Mouse (Mus musculus) T-helper 17 cell (primary cell): ENCODE measurements around the gene Mamdc4.
"Not testable (repeated sequence)": the region's sequence is repeated elsewhere in the genome, so short reads cannot be mapped to it uniquely, and the experiment has no call there.

ENCODE experiments used
- in situ Hi-C, 2 experiments: fragments of 300-600 bp; cut with MboI, MseI; formaldehyde crosslinking; loops; 1 replicate in 1 of 2; 2 replicates in 1 of 2; pipeline ENCODE4 v1.15.1; 2025; ENCODE audit warnings: high pct_unique_total_duplicates in 2 of 2

Gene Mamdc4

DNA sequence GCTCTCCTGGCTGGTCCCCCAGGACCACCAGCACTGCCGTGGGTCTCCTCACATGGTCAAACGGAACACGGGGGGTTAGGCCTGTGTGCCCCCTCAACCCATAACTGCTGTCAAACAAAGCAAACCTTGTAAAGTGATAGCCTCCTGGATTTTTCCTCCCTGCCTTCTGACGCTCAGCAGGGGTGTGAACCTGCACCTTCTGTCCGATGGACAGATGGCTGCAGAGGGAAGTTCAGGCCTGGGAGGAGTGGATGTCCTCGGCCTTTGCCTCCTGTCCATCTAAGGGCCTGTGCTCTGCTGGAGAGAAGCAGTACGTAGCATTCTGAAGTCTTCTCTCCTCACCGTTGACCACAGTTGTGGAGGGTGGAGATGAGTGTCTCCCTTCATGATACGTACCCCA lies 12.7 kb downstream of the Mamdc4 start:
- in situ Hi-C loops = no loop called here

- in situ Hi-C loops = no loop called here
Observed at GRCm38 (mm10) chr2:25560551-25560950, 14.1 kb downstream of the Mamdc4 start.

DNA sequence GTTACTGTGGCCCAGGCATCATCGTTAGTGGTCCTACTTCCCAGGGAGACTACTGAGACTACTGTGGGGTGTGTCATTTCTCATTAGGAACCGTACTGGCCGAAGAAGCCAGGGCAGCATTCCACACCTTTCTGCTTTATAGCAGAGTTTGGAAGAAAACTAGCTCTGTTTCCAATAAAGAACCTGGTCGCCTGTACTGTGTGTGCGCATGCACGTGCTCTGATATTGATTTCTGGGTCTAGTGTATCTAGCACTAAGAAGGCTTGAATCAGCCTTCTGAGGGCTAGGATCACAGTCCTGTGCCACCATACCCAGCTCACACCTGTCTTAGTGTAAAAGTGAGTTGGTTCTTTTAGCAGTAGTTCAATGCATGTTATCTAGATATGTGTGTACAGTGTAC lies 15.9 kb downstream of the Mamdc4 start:
- in situ Hi-C loops = no loop called here

DNA sequence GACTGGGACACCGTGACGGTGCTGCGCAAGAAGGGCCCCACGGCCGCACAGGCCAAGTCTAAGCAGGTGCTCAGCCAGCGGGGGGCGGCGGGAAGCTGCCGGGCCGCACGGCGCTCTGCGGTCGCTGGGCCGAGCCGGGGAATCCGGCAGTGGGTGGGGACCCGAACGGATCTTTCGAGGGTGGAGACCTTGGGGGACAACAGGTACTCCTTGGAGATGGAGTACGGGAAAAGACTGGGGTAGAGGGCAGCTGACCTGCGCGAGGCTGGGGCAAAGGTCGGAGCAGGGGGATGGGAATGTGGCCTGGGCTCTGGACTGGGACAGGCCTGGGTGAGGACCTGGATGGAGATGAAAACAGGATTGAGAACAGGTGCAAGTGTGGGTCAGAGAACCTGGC lies 16.7 kb downstream of the Mamdc4 start:
- in situ Hi-C loops = no loop called here

GRCm38 (mm10) chr2:25557221-25557963 lies 17.3 kb downstream of the Mamdc4 start, which contains the start of gene Edf1:
Edf1 (plus strand) TSS chr2:25557847.
- in situ Hi-C loops = no loop called here

- in situ Hi-C loops = no loop called here
Observed at GRCm38 (mm10) chr2:25556296-25556695, 18.3 kb downstream of the Mamdc4 start.

DNA sequence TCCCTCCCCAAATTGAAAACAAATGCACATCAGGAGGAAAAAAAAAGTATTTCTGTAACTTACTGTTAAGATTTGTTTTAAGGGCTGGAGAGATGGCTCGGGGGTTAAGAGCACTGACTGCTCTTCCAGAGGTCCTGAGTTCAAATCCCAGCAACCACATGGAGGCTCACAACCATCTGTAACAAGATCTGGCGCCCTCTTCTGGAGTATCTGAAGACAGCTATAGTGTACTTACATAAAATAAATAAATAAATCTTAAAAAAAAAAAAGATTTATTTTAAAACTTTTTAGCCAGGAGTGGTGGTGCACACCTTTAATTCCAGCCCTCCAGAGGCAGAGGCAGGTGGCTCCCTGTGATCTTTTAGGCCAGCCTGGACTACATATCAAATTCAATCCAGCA lies 19.2 kb downstream of the Mamdc4 start:
- in situ Hi-C loops = not testable (repeated sequence)

GRCm38 (mm10) chr2:25553171-25553786 lies 21.4 kb downstream of the Mamdc4 start:
- in situ Hi-C loops = not testable (repeated sequence)

- in situ Hi-C loops = no loop called here
Observed at GRCm38 (mm10) chr2:25551186-25551585, 23.5 kb downstream of the Mamdc4 start.

- in situ Hi-C loops = loop anchor here in 1 of 2 experiments (5.0 kb wide), 1 partner anchor 87 kb away; the partner anchor contains the start of gene Paxx
Observed at GRCm38 (mm10) chr2:25549021-25549991, 25.3 kb downstream of the Mamdc4 start.

DNA sequence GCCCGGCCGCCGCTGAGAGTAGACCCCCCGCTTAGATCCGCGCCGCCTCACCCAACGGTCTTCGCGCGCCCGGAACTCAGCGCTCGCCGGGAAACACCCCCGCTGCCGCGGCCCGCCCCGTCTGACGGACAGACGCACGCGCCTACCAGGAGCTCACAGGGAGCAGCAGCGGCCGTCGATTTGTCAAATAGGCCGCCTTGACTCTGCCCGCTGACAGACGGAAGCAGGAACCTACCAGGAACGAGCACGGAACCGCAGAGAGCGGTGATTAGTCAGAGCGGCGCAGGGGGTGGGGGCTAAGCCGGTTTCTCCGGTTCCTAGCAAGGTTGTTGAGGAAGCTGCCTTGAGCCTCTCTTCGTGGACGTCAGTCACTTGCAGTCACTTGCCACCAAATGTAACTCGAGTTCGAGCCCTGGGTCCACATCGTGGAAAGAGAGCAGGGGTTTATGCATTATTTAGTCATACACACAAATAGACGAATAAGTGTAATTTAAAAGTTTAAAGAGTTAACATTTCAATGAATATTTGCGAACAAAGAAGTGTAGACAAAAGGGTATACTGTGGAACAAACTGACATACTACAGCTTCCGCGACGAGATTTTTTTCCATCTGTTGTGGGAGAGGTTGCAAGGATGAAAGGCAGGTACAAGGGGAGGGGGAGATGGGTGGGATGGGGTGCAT lies 27.7 kb downstream of the Mamdc4 start, which contains the start of gene Traf2:
Gene Traf2, minus strand, starts transcription at position 130 of the 681 bp plus-strand sequence.
- in situ Hi-C loops = loop anchor here in 1 of 2 experiments (5.0 kb wide), 1 partner anchor 85 kb away; the partner anchor contains the start of gene Paxx

- in situ Hi-C loops = loop anchor here in 1 of 2 experiments (5.0 kb wide), 1 partner anchor 84 kb away; the partner anchor contains the start of gene Paxx
Observed at GRCm38 (mm10) chr2:25545996-25546810, 28.4 kb downstream of the Mamdc4 start.

DNA sequence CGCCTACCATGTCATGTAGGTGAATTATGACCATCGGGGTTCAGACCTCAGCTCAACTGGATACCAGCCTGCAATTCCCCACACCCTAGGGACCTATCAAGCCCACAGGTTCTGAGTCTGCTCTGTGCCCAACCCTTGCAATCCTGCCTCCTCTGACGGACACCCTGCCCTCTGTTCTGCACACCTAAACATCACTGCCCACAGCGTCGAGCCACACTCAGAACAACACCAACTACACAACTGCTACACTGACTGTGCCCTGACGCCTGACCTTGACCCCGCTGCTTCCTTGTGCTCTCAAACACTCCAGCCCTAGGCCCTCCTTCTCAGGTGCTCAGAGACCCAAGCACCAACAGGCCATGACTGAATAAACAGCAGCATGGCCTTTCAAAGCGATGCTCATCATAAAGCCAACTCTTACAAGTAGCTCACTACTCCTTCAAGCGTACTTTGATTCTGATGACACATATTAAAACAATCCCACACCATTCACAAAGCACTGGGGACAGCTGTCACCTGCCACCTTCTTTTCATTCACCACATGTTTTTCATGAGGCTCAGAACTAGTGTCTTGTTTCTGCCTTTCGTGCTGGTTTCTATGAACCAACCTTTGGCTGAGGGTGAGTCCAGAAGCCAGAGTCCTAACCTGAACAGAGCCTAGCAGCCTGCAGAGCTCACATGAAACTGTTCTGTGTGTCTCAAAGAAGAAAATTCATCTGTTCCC lies 32.8 kb downstream of the Mamdc4 start:
- in situ Hi-C loops = no loop called here

DNA sequence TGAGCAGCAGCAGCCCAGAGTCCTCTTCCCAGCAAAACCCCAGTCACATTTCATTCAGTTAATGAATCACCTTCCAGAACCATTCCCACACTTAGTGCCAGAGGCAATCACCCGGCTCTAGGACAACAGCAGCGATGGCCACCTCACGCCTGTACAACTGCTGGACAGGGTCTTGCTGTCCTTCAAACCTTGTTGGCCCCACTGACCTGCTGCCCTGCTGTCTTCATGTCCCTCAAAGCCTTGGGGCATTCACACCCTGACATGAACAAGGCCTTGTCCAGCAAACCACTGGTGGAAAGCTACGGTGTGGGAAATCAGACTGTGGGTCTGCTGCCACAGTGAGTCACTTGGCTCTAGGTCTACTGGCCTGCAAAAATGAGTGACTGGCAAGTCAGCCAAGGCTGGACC lies 34.1 kb downstream of the Mamdc4 start:
- in situ Hi-C loops = no loop called here

- in situ Hi-C loops = no loop called here
Observed at GRCm38 (mm10) chr2:25536531-25536930, 38.1 kb downstream of the Mamdc4 start.

GRCm38 (mm10) chr2:25534866-25535182 lies 39.8 kb downstream of the Mamdc4 start:
- in situ Hi-C loops = no loop called here

- in situ Hi-C loops = no loop called here
Observed at GRCm38 (mm10) chr2:25534178-25534865, 40.3 kb downstream of the Mamdc4 start.

DNA sequence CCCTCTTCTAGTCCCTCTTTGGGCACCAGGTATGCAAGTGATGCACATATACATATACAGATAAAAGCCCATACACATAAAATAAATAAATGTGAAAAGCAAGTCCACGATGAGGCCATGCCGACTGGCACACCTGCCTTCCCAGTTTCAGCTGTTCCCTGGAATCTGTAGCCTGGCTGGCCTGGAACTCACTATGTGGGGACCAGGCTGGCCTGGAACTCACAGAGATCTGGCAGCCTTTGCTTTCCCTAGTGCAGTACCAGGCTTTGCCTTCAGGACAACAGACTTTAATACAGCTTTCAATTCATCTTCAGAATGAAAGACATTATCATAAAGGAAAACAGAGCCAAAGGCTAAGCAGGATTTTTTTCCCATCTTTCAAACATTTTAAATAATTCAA lies 40.9 kb downstream of the Mamdc4 start:
- in situ Hi-C loops = no loop called here
